Mouse (Mus musculus) heart, adult 2 months (tissue): ENCODE data around the gene Aif1l. TPM values are rescaled to one million over a fixed set of nuclear protein-coding genes. Genes with fewer than 3 reads are reported as not detected.

Experiments
- DNase-seq, 2 experiments: peaks; one replicate each; pipeline ENCODE4 v3.0.0; 2021
- H3K27ac ChIP-seq: fragments of 200-600 bp; 2 replicates; pipeline ENCODE4 v1.8.1; 2022
- H3K27me3 ChIP-seq: fragments of 200-500 bp; 2 replicates; pipeline ENCODE4 v1.6.1; 2012; ENCODE audit warnings: mild to moderate bottlenecking, low read length, inconsistent platforms, mixed read lengths; ENCODE audit not compliant: control insufficient read depth, insufficient read depth
- H3K36me3 ChIP-seq: fragments of 200-500 bp; 2 replicates; pipeline ENCODE4 v1.6.1; 2012; ENCODE audit warnings: low read length, inconsistent platforms; ENCODE audit not compliant: control insufficient read depth, insufficient read depth
- H3K4me1 ChIP-seq: fragments of 200-500 bp; 2 replicates; pipeline ENCODE4 v1.6.1; 2011; ENCODE audit warnings: low read length; ENCODE audit not compliant: control insufficient read depth, insufficient read depth
- H3K4me3 ChIP-seq: fragments of 200-600 bp; 2 replicates; pipeline ENCODE4 v1.8.1; 2022
- H3K79me2 ChIP-seq: fragments of 200-500 bp; replicated peaks from 2 replicates; pipeline ENCODE4 v1.6.1; 2012; ENCODE audit warnings: mild to moderate bottlenecking, inconsistent platforms, low read length, moderate library complexity, mixed read lengths; ENCODE audit not compliant: control insufficient read depth, insufficient read depth
- H3K9ac ChIP-seq: fragments of 200-500 bp; 2 replicates; pipeline ENCODE4 v1.6.1; 2012; ENCODE audit warnings: low read depth, mild to moderate bottlenecking, control low read depth, inconsistent platforms, low read length, mixed read lengths
- CTCF ChIP-seq: fragments of 200-600 bp; IDR thresholded peaks from 2 replicates; pipeline ENCODE4 v1.8.1; 2022; ENCODE audit warnings: antibody characterized with exemption, mild to moderate bottlenecking, moderate library complexity
- EP300 ChIP-seq: fragments of 200-500 bp; IDR thresholded peaks from 2 replicates; pipeline ENCODE4 v1.6.1; 2011; ENCODE audit warnings: low read depth, low read length, control low read depth; ENCODE audit not compliant: insufficient read depth
- POLR2A ChIP-seq: fragments of 200-500 bp; IDR thresholded peaks from 2 replicates; pipeline ENCODE4 v1.6.1; 2011; ENCODE audit warnings: mild to moderate bottlenecking, low read depth, low read length, control low read depth; ENCODE audit not compliant: insufficient read depth
- WGBS: fragments of 180-500 bp; shearing (Covaris S2); methylation state at CpG from one replicate; pipeline ENCODE4 v1.1.7; 2018; 5-methylcytosine and 5-hydroxymethylcytosine counted together
- intact Hi-C: fragments of 180-260 bp; cut with DNase I; formaldehyde crosslinking; loops from one replicate; pipeline ENCODE4 v1.15.1; 2025
- polyA plus RNA-seq: library from polyadenylated mRNA; depleted of rRNA; stranded (reverse); fragments of >200 nt; gene quantifications from 2 replicates; pipeline ENCODE4 v1.2.3, GENCODE M21; 2012
- total RNA-seq, 2 experiments: library from RNA; stranded (reverse); gene quantifications; 2 replicates each; pipeline ENCODE4 v1.2.3; 2021

Gene Aif1l
- total and polyA plus RNA-seq, 3 experiments, result 2.4 to 4.2 (median 2.7) TPM

DNA sequence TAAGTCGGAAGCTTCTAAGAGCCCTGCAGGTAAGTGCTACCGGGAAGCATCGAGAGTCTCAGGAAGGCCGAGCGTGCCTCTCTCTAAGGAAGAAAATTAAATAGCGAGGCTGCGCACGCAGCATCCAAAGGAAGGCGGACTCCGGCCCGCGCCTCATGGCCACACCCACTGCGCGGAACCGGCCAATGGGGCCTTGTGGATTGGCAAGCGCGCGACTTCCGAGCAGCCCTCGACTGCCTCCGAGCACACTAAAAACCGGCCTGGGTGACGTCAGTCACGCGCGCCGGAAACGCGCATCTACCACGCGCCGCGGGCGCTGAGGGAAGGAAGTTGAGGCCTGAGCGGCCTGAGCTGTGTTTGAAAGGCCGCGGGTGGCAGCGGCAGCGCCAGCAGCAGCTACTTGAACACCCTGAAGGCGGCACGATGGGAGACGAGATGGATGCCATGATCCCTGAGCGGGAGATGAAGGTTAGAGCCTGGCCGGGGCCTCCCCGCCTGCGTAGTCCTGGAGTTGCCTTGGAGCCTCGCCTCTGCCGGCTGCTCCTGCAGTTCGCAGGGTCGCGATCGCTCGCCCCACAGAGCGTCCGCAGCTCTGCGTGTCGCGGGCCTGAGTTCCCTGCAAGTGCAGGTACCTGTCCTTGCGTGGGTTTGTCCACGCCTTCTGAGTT lies 24.3 kb downstream of the Aif1l start, which contains the start of gene Nup214:
Gene Nup214, plus strand, starts transcription at position 296 of the 668 bp plus-strand sequence.
- TF ChIP-seq EP300 (0 out of 2 replicates have a peak, but pooled peaks have one; percentile 59), CTCF (no peak), POLR2A (peak; percentile 78)
- under 1% methylated on average over 60 of the region's 60 CpGs for WGBS
- H3K4me1 ChIP-seq, result peaks cover 5% of the 10 kb centered on the region
- H3K4me3 ChIP-seq, result peak within 1 kb of the TSS; percentile 83
- H3K27ac ChIP-seq, result peak within 1 kb of the TSS; percentile 78
- H3K27me3 ChIP-seq, result no peaks in the 10 kb centered on the region
- H3K9ac ChIP-seq, result peak within 1 kb of the TSS; percentile 80
- H3K79me2 ChIP-seq, result no peaks in the 10 kb centered on the region; the same call in 1 of the 2 replicates
- no peaks in the 10 kb centered on the region; the same call in 1 of the 2 replicates for H3K36me3 ChIP-seq
- DNase-seq, result peak; percentile 99 to 100
- intact Hi-C loops, result loop anchor here (5.0 kb wide), 1 partner anchor 158 kb away; no protein-coding TSS in a partner anchor

DNA sequence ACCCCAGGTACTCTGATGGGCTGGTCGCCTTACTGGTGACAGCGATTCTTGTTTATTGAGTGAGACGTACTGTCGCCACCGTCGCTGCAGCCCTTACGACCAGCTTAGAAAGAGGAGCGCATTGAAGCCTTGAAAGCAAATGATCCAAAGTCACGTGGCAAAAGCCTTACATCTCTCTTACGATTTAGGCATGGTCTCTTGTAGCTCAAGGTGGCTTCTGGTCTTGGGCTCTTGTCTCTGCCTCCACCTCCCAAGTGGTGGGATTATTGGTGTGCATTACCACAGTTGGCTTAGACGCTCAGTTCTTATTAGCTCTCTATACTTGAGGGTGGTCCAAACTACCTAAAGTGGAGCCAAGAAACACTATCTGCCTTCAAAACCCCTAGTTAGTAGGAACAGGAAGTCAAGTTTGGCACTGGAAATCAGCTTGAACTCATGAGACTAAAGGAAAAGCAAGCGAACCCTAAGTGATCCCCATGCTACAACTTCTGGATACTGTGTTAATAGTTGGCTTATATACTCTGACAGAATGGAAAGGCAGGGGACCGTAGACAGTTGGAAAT lies 25.0 kb downstream of the Aif1l start:
- Histone ChIP-seq H3K79me2 (no peaks in the 10 kb centered on the region; the same call in 1 of the 2 replicates), H3K27ac (peak overlapping the region; percentile 78), H3K9ac (peak overlapping the region; percentile 80), H3K4me3 (peak overlapping the region; percentile 83), H3K27me3 (no peaks in the 10 kb centered on the region), H3K4me1 (peaks cover 5% of the 10 kb centered on the region), H3K36me3 (no peaks in the 10 kb centered on the region; the same call in 1 of the 2 replicates)
- TF ChIP-seq CTCF, result no peak
- no peak for TF ChIP-seq EP300
- TF ChIP-seq POLR2A, result no peak
- intact Hi-C loops, result loop anchor here (5.0 kb wide), 1 partner anchor 157 kb away; no protein-coding TSS in a partner anchor
- 7% methylated on average over 13 of the region's 13 CpGs for WGBS
- no peak for DNase-seq

DNA sequence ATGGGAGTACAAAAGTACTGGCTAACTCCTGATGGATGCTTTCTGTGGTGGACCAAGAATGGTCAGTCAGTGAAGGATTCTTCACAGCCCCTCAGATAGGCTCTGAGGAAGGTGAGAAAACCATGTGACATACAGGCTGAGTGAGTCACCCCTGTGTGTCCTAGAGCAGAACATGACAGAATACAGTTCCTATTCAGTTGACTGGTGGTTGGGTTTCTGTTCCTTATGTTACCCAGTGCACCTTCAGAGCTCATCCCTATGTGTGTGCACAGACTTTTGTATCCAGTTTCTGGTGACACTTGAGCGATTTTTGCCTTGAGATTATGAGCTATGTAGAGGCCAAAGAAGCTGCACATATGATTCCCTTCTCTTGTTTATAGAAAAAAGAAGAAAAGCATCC lies 37.8 kb downstream of the Aif1l start:
- no peak for DNase-seq
- H3K36me3 ChIP-seq, result no peaks in the 10 kb centered on the region
- WGBS, result 95% methylated on average over 1 of the region's 1 CpGs
- H3K79me2 ChIP-seq, result no peaks in the 10 kb centered on the region
- intact Hi-C loops, result no loop called here
- no peak for TF ChIP-seq POLR2A
- no peak for TF ChIP-seq EP300
- no peak for TF ChIP-seq CTCF
- no peaks in the 10 kb centered on the region for H3K27me3 ChIP-seq
- H3K9ac ChIP-seq, result no peak overlapping the region
- H3K27ac ChIP-seq, result no peak overlapping the region
- no peaks in the 10 kb centered on the region for H3K4me1 ChIP-seq
- H3K4me3 ChIP-seq, result no peak overlapping the region

DNA sequence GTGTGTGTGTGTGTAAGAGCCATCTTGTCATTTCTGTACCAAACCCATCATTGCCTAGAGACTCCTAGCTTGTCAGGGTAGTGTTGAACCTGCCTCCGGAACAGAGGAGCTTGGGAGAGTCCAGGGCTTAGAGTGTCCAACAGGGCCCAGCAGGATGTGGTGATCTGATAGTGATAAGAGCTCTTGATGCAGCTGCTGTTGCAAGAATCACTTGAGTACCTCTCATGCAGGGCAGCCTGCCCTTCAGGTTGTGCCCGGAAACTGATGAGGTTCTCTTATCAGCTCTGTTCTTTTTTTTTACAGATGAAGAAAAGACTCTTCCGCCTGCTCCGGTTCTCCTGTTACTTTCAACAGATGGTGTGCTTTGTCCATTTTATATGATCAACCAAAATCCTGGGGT lies 41.0 kb downstream of the Aif1l start:
- intact Hi-C loops, result no loop called here
- Histone ChIP-seq H3K36me3 (no peaks in the 10 kb centered on the region), H3K9ac (no peak overlapping the region), H3K4me3 (no peak overlapping the region), H3K4me1 (no peaks in the 10 kb centered on the region), H3K27ac (no peak overlapping the region), H3K79me2 (no peaks in the 10 kb centered on the region), H3K27me3 (no peaks in the 10 kb centered on the region)
- TF ChIP-seq POLR2A (no peak), EP300 (no peak), CTCF (no peak)
- 90% methylated on average over 4 of the region's 4 CpGs for WGBS
- DNase-seq, result no peak

DNA sequence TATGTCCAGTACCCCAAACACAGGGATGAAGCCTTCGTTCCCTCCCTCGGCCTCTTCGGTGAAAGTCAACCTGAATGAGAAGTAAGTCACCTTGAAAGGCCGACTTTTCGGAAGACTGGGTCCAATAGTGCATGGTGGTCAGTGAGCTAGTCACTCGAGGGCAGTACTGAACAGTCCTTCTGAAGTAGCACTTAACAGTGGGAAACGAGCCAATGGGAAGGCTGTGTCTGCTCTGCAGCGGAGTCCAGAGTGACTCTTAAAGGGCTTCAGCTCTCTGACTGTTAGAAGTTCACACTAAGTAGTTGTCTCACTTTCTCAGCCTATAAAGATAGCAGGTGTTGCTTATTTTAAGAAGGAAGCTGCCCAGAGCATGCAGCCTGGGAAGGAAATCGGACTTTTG lies 45.0 kb downstream of the Aif1l start:
- WGBS, result 78% methylated on average over 9 of the region's 9 CpGs
- H3K36me3 ChIP-seq, result no peaks in the 10 kb centered on the region
- H3K79me2 ChIP-seq, result no peaks in the 10 kb centered on the region
- no peak overlapping the region for H3K9ac ChIP-seq
- intact Hi-C loops, result no loop called here
- H3K27ac ChIP-seq, result no peak overlapping the region
- DNase-seq, result no peak
- no peak overlapping the region for H3K4me3 ChIP-seq
- TF ChIP-seq CTCF (no peak), EP300 (no peak), POLR2A (no peak)
- H3K4me1 ChIP-seq, result no peaks in the 10 kb centered on the region
- no peaks in the 10 kb centered on the region for H3K27me3 ChIP-seq

DNA sequence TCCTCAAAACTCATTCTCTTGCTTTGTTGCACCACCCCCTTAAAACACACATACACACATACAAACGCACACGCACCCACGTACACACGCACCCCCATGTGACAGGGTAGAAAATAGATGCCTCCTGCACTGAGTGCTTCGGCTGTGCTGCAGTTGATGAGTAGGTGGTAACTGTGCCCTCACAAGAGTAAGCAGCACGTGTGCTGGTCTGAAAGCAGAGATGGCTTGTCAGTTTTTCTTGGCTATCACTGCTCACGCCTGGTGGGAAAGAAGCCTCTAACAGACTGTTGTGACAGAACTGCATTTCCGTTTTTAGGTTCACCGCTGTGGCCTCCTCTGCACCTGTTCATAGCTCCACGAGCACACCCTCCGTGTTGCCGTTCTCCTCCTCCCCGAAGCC lies 46.1 kb downstream of the Aif1l start:
- H3K27ac ChIP-seq, result no peak overlapping the region
- H3K79me2 ChIP-seq, result no peaks in the 10 kb centered on the region
- H3K36me3 ChIP-seq, result no peaks in the 10 kb centered on the region
- no peaks in the 10 kb centered on the region for H3K4me1 ChIP-seq
- 95% methylated on average over 13 of the region's 13 CpGs for WGBS
- H3K9ac ChIP-seq, result no peak overlapping the region
- intact Hi-C loops, result no loop called here
- no peak for TF ChIP-seq POLR2A
- no peak for TF ChIP-seq EP300
- no peak for TF ChIP-seq CTCF
- H3K27me3 ChIP-seq, result no peaks in the 10 kb centered on the region
- H3K4me3 ChIP-seq, result no peak overlapping the region
- DNase-seq, result no peak
